Mouse (Mus musculus) MEL (cell line): ENCODE results near the gene Fam129a. TPM values are rescaled to one million over a fixed set of nuclear protein-coding genes. Genes with fewer than 3 reads are reported as not detected.

Source experiments
- DNase-seq: peaks from one replicate; pipeline ENCODE4 v3.0.0; 2011; ENCODE audit warnings: low read depth, low spot score
- H3K27ac ChIP-seq: 2 replicates; pipeline ENCODE4 v1.5.1; 2012; ENCODE audit warnings: low read depth, mild to moderate bottlenecking, control low read depth, low read length, moderate library complexity; ENCODE audit not compliant: control insufficient read depth
- H3K27me3 ChIP-seq, 2 experiments: fragments of 150-350 bp in 1 of 2; sonication (generic) in 1 of 2; 2 replicates each; pipeline ENCODE4 v1.6.1; 2012; ENCODE audit warnings: low read length in 2 of 2, mild to moderate bottlenecking in 2 of 2, improper control_type of control experiment in 1 of 2, moderate library complexity in 1 of 2; ENCODE audit not compliant: insufficient read depth in 2 of 2, control insufficient read depth in 1 of 2
- H3K36me3 ChIP-seq, 2 experiments: 2 replicates each; pipeline ENCODE4 v1.6.1; 2012 to 2014; ENCODE audit warnings: low read length in 2 of 2, improper control_type of control experiment in 1 of 2, inconsistent platforms in 1 of 2, mild to moderate bottlenecking in 1 of 2; ENCODE audit not compliant: insufficient read depth in 2 of 2, control insufficient read depth in 1 of 2
- H3K4me1 ChIP-seq, 2 experiments: fragments of 150-350 bp in 1 of 2; sonication (generic) in 1 of 2; 2 replicates each; pipeline ENCODE4 v1.6.1; 2012; ENCODE audit warnings: low read length in 2 of 2, improper control_type of control experiment in 1 of 2, mild to moderate bottlenecking in 1 of 2; ENCODE audit not compliant: insufficient read depth in 2 of 2, control insufficient read depth in 1 of 2
- H3K4me3 ChIP-seq, 2 experiments: fragments of 150-350 bp in 1 of 2; sonication (generic) in 1 of 2; 2 replicates each; pipeline ENCODE4 v1.5.1; 2012; ENCODE audit warnings: low read depth in 2 of 2, low read length in 2 of 2, mild to moderate bottlenecking in 2 of 2, moderate library complexity in 2 of 2, control low read depth in 1 of 2, improper control_type of control experiment in 1 of 2; ENCODE audit not compliant: control insufficient read depth in 1 of 2, insufficient read depth in 1 of 2
- H3K79me2 ChIP-seq: 2 replicates; pipeline ENCODE4 v1.6.1; 2012; ENCODE audit warnings: mild to moderate bottlenecking, low read length, moderate library complexity; ENCODE audit not compliant: control insufficient read depth, poor library complexity, insufficient read depth
- H3K9ac ChIP-seq: 2 replicates; pipeline ENCODE4 v1.6.1; 2012; ENCODE audit warnings: low read depth, mild to moderate bottlenecking, control low read depth, low read length, moderate library complexity; ENCODE audit not compliant: control insufficient read depth, poor library complexity, severe bottlenecking
- H3K9me3 ChIP-seq: fragments of 150-350 bp; sonication (generic); replicated peaks from 2 replicates; pipeline ENCODE4 v1.6.1; 2012; ENCODE audit warnings: mild to moderate bottlenecking, low read length, improper control_type of control experiment, moderate library complexity; ENCODE audit not compliant: insufficient read depth
- BHLHE40 ChIP-seq: IDR thresholded peaks from 2 replicates; pipeline ENCODE4 v1.6.1; 2012; ENCODE audit warnings: low read depth, mild to moderate bottlenecking, inconsistent platforms, low read length, improper control_type of control experiment, borderline replicate concordance
- CTCF ChIP-seq, 3 experiments: IDR thresholded peaks in 2 of 3; conservative IDR thresholded peaks in 1 of 3; 2 replicates each; pipeline ENCODE4 v1.5.1; 2011 to 2012; ENCODE audit warnings: low read length in 3 of 3, low read depth in 2 of 3, mild to moderate bottlenecking in 2 of 3, improper control_type of control experiment in 1 of 3, inconsistent platforms in 1 of 3, mixed read lengths in 1 of 3, moderate library complexity in 1 of 3; ENCODE audit not compliant: control insufficient read depth in 1 of 3, insufficient read depth in 1 of 3, poor library complexity in 1 of 3, severe bottlenecking in 1 of 3
- E2F4 ChIP-seq: IDR thresholded peaks from 2 replicates; pipeline ENCODE4 v1.6.1; 2011; ENCODE audit warnings: low read depth, low read length, improper control_type of control experiment, borderline replicate concordance
- EP300 ChIP-seq, 2 experiments: IDR thresholded peaks; 2 replicates each; pipeline ENCODE4 v1.6.1; 2011; ENCODE audit warnings: improper control_type of control experiment in 2 of 2, low read length in 2 of 2, low read depth in 1 of 2, mild to moderate bottlenecking in 1 of 2
- GATA1 ChIP-seq: IDR thresholded peaks from 2 replicates; pipeline ENCODE4 v1.6.1; 2011; ENCODE audit warnings: low read depth, low read length, improper control_type of control experiment
- HCFC1 ChIP-seq: IDR thresholded peaks from 2 replicates; pipeline ENCODE4 v1.6.1; 2012; ENCODE audit warnings: low read depth, mild to moderate bottlenecking, inconsistent platforms, low read length, improper control_type of control experiment, moderate library complexity
- JUND ChIP-seq: IDR thresholded peaks from 2 replicates; pipeline ENCODE4 v1.6.1; 2011; ENCODE audit warnings: low read depth, mild to moderate bottlenecking, improper control_type of control experiment, low read length
- KAT2A ChIP-seq: conservative IDR thresholded peaks from 2 replicates; pipeline ENCODE4 v1.6.1; 2012; ENCODE audit warnings: low read depth, low read length, improper control_type of control experiment, inconsistent platforms
- MAFK ChIP-seq: IDR thresholded peaks from 2 replicates; pipeline ENCODE4 v1.6.1; 2011; ENCODE audit warnings: low read depth, mild to moderate bottlenecking, low read length, improper control_type of control experiment, borderline replicate concordance
- MAX ChIP-seq: IDR thresholded peaks from 2 replicates; pipeline ENCODE4 v1.6.1; 2011; ENCODE audit warnings: low read length, improper control_type of control experiment
- MAZ ChIP-seq: IDR thresholded peaks from 2 replicates; pipeline ENCODE4 v1.6.1; 2012; ENCODE audit warnings: low read depth, mild to moderate bottlenecking, inconsistent platforms, low read length, improper control_type of control experiment
- MEF2A ChIP-seq: IDR thresholded peaks from 2 replicates; pipeline ENCODE4 v1.6.1; 2014; ENCODE audit warnings: low read depth, mild to moderate bottlenecking, inconsistent platforms, low read length, improper control_type of control experiment; ENCODE audit not compliant: poor library complexity, insufficient replicate concordance, severe bottlenecking; ENCODE audit errors: extremely low read depth
- MXI1 ChIP-seq: IDR thresholded peaks from 2 replicates; pipeline ENCODE4 v1.6.1; 2011; ENCODE audit warnings: mild to moderate bottlenecking, low read depth, low read length, improper control_type of control experiment
- MYC ChIP-seq: IDR thresholded peaks from 2 replicates; pipeline ENCODE4 v1.6.1; 2011; ENCODE audit warnings: low read depth, mild to moderate bottlenecking, low read length, improper control_type of control experiment, moderate library complexity
- POLR2AphosphoS2 ChIP-seq: IDR thresholded peaks from 2 replicates; pipeline ENCODE4 v1.6.1; 2011; ENCODE audit warnings: low read length, improper control_type of control experiment
- POLR2AphosphoS5 ChIP-seq: IDR thresholded peaks from 2 replicates; pipeline ENCODE4 v1.6.1; 2012; ENCODE audit warnings: low read depth, borderline replicate concordance, mild to moderate bottlenecking, inconsistent platforms, low read length, moderate library complexity, mixed read lengths
- RAD21 ChIP-seq: IDR thresholded peaks from 2 replicates; pipeline ENCODE4 v1.6.1; 2011; ENCODE audit warnings: mild to moderate bottlenecking, low read depth, low read length, improper control_type of control experiment
- TBP ChIP-seq: IDR thresholded peaks from 2 replicates; pipeline ENCODE4 v1.8.0; 2011; ENCODE audit warnings: low read depth, low read length, improper control_type of control experiment
- UBTF ChIP-seq: IDR thresholded peaks from 2 replicates; pipeline ENCODE4 v1.6.1; 2012; ENCODE audit warnings: low read depth, mild to moderate bottlenecking, inconsistent platforms, low read length, improper control_type of control experiment, moderate library complexity, borderline replicate concordance; ENCODE audit not compliant: insufficient read depth
- USF1 ChIP-seq: IDR thresholded peaks from 2 replicates; pipeline ENCODE4 v1.6.1; 2014; ENCODE audit warnings: low read depth, mild to moderate bottlenecking, inconsistent platforms, low read length, improper control_type of control experiment, moderate library complexity
- USF2 ChIP-seq, 2 experiments: IDR thresholded peaks; 2 replicates each; pipeline ENCODE4 v1.6.1; 2011 to 2012; ENCODE audit warnings: improper control_type of control experiment in 2 of 2, low read length in 2 of 2, borderline replicate concordance in 1 of 2, inconsistent platforms in 1 of 2, low read depth in 1 of 2, mild to moderate bottlenecking in 1 of 2; ENCODE audit not compliant: insufficient read depth in 1 of 2
- ZKSCAN1 ChIP-seq: IDR thresholded peaks from 2 replicates; pipeline ENCODE4 v1.6.1; 2012; ENCODE audit warnings: low read depth, mild to moderate bottlenecking, inconsistent platforms, low read length, improper control_type of control experiment, moderate library complexity
- ZMIZ1 ChIP-seq: IDR thresholded peaks from 2 replicates; pipeline ENCODE4 v1.6.1; 2012; ENCODE audit warnings: low read depth, mild to moderate bottlenecking, inconsistent platforms, low read length, improper control_type of control experiment, moderate library complexity
- ZNF384 ChIP-seq: IDR thresholded peaks from 2 replicates; pipeline ENCODE4 v1.6.1; 2012; ENCODE audit warnings: low read depth, mild to moderate bottlenecking, inconsistent platforms, low read length, improper control_type of control experiment
- polyA plus RNA-seq, 2 experiments: library from polyadenylated mRNA; stranded (reverse) in 1 of 2; unstranded in 1 of 2; fragments of >175 nt in 1 of 2; fragments of >200 nt in 1 of 2; gene quantifications; 2 replicates each; pipeline versions ENCODE4 v1.2.1 to v1.2.4; 2012; ENCODE audit warnings: low replicate concordance in 2 of 2, low read depth in 1 of 2; ENCODE audit not compliant: insufficient read length in 2 of 2, insufficient read depth in 1 of 2, missing spikeins in 1 of 2
- total RNA-seq: library from RNA; depleted of rRNA; stranded (reverse); fragments of 300-350 nt; gene quantifications from 2 replicates; pipeline ENCODE4 v1.2.3, GENCODE M21; 2012

Fam129a gene
- total and polyA plus RNA-seq, 3 experiments, result 3.1 to 67.5 (median 8.8) TPM

DNA sequence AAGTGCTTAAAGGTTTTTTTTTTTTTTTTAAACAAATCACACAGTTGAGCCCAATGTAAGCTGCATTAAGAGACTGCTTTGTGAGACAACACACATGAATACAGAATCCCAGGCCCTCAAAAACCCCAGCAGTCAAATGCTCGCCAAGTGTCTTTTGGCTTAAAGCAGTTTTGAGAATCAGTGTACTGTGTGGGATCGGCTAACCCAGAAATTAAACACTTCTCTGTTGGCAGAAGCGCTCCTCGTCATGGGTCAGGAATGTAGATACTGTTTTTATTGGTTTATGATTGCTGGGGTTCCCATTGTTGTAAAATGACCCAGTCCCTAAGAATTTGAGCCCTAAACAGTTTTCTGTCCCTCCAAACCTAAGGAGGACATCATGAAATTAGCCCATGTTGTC is 107.0 kb downstream of the Fam129a start:
- no peak overlapping the region for H3K27ac ChIP-seq
- H3K9ac ChIP-seq, result no peak overlapping the region
- peaks cover 0 to 8% of the 10 kb centered on the region in 2 experiments; a peak in 3 of 4 replicates for H3K36me3 ChIP-seq
- no peaks in the 10 kb centered on the region for H3K79me2 ChIP-seq
- peaks cover 3 to 10% of the 10 kb centered on the region in 2 experiments; a peak in 3 of 4 replicates for H3K4me1 ChIP-seq
- no peaks in the 10 kb centered on the region for H3K27me3 ChIP-seq
- H3K9me3 ChIP-seq, result no peaks in the 10 kb centered on the region
- H3K4me3 ChIP-seq, result no peak overlapping the region
- no peak for DNase-seq
- TF ChIP-seq KAT2A (no peak), MEF2A (no peak), HCFC1 (no peak), GATA1 (no peak), MAZ (no peak), MAX (no peak), UBTF (no peak), EP300 (IDR thresholded peaks at IDR 0.05; ENCODE audit: low read depth in 1 of 2, low read length in 2 of 2) (no peak), USF1 (no peak), ZMIZ1 (no peak), RAD21 (no peak), ZNF384 (no peak), BHLHE40 (no peak), POLR2AphosphoS5 (no peak), MAFK (no peak), ZKSCAN1 (no peak), USF2 (IDR thresholded peaks at IDR 0.05; ENCODE audit: borderline replicate concordance in 1 of 2, insufficient read depth in 1 of 2, low read depth in 1 of 2, low read length in 2 of 2) (no peak), MYC (no peak)
- TF ChIP-seq, all 39 proteins: peak for 0

GRCm38 (mm10) chr1:151679153-151679552 is 108.2 kb downstream of the Fam129a start:
- TF ChIP-seq MYC (no peak), UBTF (no peak), CTCF (IDR thresholded peaks at IDR 0.05 in 2 of 3, conservative IDR thresholded peaks at IDR 0.05 in 1 of 3; ENCODE audit: control insufficient read depth in 1 of 3, insufficient read depth in 1 of 3, low read depth in 2 of 3, low read length in 3 of 3, poor library complexity in 1 of 3, severe bottlenecking in 1 of 3) (no peak), MXI1 (no peak), POLR2AphosphoS2 (no peak), JUND (no peak), E2F4 (no peak), TBP (no peak), ZKSCAN1 (no peak)
- Histone ChIP-seq H3K4me1 (peaks cover 3 to 10% of the 10 kb centered on the region in 2 experiments; a peak in 3 of 4 replicates), H3K79me2 (no peaks in the 10 kb centered on the region), H3K4me3 (no peak overlapping the region), H3K9ac (no peak overlapping the region), H3K9me3 (no peaks in the 10 kb centered on the region), H3K36me3 (peaks cover 0 to 13% of the 10 kb centered on the region in 2 experiments; a peak in 2 of 4 replicates), H3K27ac (no peak overlapping the region), H3K27me3 (no peaks in the 10 kb centered on the region)
- no peak for DNase-seq
